Mouse (Mus musculus) monocyte, adult 5-6 weeks (primary cell): Measurements from ENCODE around the gene Plekhm2. TPM values are rescaled to one million over a fixed set of nuclear protein-coding genes. Genes with fewer than 3 reads are reported as not detected.

ENCODE experiments used
- ATAC-seq: fragments of 153-309, 156-312 bp; replicated peaks from 2 replicates; pipeline ENCODE4 v1.8.0; 2017; ENCODE audit warnings: mild to moderate bottlenecking; ENCODE audit not compliant: low TSS enrichment, insufficient number of reproducible peaks, severe bottlenecking, poor library complexity, low FRiP score
- total RNA-seq: library from RNA; stranded (forward); fragments of 200-1000, 200-491, 200-594 nt; gene quantifications from 3 replicates; pipeline ENCODE4 v1.2.3, GENCODE M21; 2017

The Plekhm2 gene
- total RNA-seq, 1 experiment from 2014 or later: 15.7 TPM

DNA sequence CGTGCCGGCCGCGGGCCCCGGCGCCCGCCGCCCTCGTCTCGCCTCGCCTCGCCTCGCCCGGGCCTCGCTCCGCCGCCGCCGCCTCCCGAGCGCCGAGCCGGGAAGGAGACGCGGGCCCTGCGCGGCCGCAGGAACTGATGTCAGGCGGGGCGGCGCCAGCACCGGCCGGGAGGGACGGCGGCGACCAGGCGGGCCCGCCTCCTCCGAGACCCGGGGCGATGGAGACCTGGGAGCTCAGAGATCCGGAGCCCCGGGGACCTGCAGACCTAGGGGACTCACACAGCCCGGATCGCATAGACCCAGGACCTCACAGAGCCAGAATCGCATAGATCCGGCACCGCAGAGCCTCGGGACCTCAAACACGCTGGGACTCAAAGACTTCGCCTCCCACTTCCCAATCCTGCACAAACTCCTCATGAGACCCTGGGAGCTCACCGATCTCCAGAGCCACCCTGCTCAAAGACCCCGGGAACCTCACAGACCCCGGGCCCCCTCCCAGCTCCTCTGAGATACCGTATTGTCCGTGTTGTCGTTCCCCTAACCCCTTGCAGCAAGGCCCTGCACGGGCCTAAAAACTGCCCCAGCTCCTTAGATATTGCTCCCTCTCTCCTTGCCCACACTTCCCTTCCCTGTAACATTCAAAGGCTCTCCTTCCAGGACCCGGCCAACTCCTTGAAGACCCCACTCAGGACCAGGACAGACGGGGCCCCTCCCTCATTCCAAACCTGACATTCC lies 521 bp downstream of the Plekhm2 start:
- ATAC-seq: peak; percentile 50

DNA sequence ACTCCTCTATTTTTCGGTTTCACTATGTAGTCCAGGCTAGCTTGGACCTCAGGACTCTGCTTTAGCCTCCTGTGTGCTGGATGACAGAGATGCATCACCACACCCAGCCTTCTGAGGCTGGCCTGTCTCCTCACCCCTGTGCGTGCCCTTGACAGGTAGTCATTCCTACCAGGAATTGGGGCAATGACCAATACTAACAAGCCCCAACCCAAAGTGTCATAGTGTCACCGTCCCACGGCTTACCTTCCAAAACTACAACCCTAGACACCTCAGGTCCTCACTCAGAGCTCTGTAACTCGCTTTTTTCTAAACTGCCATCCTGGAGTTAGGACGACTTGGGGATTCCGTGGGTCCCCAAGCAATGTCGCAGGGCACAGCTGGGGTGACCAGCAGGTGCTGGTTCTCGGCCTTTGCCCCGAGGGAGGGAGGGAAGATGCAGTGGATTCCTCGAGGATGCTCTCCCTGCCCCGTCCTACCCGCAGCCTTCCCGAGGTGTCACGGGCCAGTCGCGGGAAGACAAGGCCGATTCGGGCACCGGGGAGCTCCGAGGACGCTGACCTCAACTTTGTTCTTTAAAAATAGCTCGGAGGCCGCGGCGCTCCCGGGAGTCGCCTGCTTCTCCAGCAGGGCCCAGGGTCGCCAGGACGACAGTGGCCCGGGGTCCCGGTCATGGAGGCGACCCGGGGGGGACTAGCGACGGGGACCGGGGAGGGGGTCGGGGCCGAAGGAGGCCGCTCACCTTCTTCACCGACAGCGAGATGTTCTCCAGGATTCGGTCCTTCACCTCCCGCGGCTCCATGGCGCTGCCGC lies 1.4 kb downstream of the Plekhm2 start:
- ATAC-seq: 0 out of 2 replicates have a peak, but pooled peaks have one; percentile 11

DNA sequence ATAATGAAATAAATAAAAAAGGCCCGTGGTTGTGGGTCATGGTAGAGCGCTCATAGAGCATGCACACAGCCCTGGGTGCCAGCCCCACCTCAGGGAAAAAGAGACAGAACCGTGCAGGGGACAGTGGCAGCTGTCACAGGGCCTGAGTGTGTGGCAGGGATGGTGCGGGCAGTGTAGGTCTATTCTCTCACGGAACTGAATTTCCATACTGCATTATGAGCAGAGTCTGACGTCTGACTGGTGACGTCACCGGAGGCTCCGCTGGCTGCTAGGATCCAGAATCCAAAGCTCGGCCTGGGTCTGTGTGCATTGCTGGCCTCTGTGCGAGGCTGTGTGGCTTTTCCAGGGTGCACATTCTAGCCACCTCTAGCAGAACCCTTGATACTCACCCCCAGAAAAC lies 3.8 kb downstream of the Plekhm2 start:
- no peak for ATAC-seq

DNA sequence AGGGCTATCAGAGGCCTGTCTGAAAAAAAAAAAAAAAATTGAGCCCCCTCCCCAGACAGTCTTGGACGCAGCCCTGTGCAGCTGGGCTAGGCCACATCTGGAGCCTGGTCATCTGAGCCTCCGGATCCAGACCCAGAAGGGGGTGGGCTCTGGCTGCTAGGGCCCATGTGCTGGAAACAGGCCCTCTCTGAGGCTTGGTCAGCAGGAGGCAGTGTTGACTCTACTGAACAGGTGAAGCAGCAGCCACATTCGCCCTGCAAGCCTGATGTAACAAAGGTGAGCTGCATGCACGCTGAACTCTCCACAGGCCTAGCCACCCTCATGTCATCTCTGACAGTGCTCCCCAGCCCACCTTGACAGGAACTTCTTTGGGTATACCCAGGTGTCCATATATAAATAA lies 5.0 kb downstream of the Plekhm2 start:
- ATAC-seq: no peak

DNA sequence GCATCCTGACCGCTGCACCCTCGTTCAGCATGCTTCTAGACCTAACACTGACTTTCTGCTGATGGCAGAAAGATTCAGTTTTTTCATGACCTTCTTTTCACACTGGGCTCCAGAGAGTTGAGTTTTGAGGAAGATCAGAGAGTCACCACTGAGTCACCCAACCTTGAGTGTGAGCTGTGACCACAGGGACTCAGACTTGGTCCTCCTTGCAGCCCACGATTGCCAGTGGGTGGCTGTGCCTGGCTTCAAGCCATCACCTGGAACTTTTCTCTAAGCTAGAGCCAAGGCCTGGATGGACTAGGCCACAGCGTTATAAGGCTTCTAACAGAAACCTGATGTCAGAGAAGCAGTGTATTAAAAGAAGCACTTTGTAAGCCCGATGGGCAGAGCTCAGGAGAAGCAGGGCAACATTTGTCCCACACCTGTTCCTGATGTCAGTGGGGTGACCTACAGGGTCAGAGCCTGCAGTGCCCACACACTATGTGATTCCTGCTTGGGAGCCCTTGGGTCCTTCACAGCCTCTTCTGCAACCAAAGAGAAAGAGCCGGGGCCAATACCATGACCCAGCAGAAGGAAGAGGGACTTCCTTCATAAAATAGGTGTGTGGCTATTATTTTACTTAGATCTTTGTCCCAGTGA lies 5.7 kb downstream of the Plekhm2 start:
- no peak for ATAC-seq

DNA sequence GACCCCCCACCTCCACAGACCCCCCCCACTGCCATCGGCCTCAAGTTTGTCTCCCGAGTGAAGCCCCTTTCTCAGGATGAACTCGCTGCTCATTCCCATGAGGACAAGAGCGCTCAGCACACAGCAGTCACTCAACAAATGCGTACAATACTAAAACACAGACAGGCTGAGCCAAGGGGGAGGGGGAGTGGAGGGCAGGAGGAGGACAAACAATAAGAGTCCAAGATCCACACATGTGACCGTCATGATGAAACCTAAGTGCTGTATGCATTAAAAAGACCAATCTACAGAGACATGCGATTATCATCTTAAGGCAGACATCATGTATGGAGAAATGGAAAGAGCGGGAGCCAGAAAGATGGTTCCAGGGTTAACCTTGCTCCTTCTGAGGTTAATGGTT lies 7.8 kb downstream of the Plekhm2 start:
- no peak for ATAC-seq

DNA sequence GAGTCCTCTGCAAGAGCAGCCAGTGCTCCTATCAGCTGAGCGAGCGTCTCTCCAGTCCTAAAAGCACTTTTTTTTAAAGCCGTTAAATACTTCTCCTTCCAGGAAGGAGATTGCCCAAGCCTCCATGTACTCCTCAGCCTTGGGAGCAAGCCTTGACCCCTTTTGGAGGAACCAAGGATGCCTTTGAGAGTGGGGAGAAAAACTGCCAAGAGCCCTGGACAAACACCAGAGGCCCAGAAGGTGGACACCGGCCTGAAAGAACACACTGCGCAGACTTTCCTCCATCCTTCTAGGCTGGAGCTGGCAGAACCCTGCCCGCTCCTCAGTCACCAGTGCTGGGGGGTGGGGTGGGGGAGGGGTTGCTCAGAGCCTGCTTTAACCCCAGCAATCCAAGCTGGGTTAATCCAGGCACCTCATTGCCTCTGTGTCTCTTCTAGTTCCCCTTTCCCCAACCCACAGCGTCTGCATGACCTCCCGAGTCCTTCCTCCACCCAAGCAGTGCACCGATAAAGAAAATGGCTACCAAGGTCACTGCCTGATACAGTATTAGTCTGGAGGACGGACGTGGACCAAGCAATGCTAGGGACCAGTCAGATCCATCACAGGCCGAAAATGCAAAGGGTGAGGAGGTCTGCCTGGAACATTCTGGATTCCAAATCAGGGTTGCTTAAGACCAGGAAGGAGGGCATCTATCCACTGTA lies 8.6 kb downstream of the Plekhm2 start:
- ATAC-seq: peak; percentile 84

DNA sequence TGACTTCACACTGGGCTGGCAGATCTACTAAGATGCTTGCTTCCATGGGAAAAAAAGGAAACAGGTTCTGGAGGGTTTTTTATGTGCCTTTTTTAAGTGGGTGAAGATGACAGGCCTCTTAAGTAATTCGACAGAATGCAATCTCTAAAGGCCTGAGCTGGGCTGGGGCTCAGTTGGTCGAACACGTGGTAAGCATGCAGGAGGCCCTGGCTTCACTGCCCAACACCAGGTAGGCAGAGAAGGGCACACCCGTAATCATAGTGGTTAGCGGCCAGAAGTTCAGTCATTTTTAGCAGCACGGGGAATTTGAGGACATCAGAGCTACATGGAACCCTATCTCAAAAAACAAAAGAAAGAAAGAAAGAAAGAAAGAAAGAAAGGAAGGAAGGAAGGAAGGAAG lies 10.2 kb downstream of the Plekhm2 start:
- no peak for ATAC-seq

DNA sequence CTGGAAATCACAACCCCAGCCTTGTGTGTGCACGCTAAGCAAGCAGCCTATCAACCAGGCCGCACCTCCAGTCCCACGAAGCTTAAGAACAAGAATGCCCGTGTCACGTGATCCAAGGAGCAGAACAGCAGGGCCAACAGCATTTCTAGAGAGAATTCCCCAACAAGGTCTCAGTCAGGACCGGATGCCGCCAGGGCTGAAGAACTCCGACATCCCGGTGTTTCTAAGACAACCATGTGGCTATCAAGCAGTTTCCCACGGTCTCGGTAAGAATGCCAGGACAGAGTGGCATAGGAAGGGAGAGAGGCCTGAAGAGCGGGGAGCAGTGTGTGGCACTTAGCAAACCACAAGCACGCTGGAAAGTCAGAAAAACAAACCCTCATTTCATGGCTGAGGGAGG lies 10.9 kb downstream of the Plekhm2 start:
- no peak for ATAC-seq

DNA sequence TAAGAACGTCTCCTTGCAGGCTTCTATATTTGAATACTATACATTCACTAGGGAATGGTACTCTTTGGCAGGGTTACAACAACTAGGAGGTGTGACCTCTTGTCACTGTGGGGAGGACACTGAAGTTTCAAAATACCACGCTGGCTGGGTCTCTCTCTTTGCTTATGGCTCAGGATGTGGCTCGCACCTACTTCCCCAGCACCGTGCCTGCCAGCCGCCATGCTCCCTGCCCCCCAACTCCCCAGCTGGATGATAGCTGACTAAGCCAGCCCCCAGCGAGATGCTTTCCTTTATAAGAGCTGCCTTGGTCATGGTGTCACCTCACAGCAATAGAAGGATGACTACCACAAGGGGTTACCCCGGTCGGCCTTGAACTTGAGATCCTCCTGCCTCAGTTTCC lies 11.7 kb downstream of the Plekhm2 start:
- no peak for ATAC-seq

DNA sequence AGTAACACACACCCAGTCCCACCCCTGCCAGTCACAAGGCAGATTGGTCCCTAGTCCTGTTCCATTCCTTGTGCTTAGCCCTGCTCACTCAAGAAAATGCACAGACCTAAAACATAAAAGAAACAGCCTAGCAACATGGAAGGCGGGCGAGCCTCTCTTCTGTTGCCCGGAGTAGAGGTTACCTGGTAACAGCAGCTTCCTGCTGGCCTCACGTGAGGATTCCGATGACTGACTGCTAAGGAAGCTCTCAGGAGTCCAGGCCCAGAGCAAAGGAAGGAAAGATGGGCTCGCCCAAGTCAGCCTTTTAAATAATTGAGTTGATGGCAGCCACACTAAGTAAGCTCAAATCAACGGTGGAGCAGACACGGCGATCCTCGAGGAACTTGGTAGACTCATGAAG lies 12.8 kb downstream of the Plekhm2 start:
- ATAC-seq: no peak

DNA sequence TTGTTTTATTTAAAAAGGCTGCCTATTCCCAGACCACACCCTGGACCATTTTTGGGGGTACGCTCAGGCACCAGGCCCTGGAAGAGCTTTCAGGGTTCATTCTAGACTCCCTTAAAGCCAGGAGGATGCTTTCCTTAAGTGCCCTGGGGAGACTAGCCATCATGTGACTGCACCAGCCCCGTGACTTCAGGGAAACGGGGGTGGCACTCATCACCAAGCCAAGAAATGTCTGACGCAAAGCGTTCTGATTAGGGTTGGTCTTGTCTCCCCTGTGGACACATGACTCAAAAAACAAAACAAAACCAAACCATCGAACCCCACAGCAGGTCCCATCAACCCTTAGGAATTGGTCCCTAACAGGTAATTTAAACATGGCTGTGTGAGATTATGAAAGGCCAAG lies 13.4 kb downstream of the Plekhm2 start:
- ATAC-seq: no peak

DNA sequence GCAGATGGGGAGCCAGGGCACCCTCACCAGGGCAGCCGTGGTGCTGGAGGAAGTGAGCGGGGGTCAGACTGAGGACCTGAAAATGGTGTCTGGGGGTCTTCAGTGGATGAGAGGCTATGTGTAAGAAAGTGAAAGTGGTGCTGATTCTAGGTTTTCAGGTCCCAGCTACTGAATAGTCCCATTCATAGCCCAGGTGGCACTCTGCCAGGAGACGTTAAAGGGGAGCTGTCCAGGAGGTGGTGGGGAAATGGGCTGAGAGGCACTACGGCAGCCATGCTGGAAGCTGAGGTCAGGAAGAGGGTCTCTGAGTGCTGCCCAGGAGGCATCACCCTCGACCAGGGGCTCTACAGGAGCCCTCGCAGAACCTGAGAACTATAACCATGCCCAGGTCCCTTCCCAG lies 15.5 kb downstream of the Plekhm2 start:
- no peak for ATAC-seq

DNA sequence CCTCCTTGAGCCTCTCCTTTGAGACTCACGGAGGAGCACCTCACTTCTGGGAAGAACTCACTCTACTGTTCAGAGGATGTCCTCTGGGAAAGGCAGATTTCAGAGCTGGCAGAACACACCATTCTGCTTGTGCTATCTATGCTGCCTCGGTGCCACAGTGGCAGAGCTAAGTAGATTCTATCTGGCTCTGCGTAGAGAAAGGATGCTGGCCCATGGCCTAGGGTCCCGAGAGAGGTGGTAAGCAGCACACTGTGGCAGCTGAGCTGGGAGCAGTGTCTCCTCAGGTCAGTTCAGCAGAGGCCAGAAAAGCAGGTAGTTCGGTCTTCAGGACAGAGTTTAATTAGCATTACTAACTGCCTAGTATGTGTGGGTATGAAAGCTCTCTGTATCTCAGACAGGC lies 16.4 kb downstream of the Plekhm2 start:
- ATAC-seq: no peak

DNA sequence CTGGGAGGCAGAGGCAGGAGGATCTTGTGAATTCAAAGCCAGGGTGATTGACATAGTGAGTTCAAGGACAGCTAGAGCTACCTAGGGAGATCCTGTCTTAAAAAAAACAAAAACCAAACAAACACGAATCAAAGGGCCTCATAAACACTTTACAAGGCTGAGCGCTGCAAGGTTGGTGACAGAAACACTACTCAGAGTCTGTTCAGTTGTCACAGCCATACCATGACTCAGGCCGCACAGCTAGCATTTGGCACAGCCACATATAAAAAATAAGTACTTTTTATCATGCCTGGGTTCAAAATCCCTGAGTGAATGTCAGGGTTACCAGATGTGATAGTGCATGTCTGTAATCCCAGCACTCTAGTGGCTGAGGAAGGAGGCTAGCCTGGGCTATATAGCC lies 17.5 kb downstream of the Plekhm2 start:
- ATAC-seq: no peak

DNA sequence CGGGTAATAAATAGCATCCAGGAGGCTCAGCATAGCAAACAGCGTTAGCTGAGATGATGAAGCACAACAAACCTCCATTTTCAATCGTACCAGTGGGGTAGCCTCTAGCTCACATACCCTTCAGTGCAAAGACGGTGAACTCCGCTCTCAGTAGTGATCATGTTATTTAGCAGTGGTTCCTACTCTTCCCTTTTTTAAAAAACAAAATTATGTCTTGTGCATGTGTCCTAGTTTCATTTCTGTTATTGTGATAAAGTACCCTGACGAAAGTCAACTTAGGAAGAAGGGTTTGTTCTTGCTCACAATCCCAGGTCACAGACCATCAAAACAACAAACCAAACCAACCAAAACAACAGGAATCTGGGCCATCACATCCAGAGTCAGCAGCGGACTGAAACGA lies 18.7 kb downstream of the Plekhm2 start:
- ATAC-seq: 0 out of 2 replicates have a peak, but pooled peaks have one; percentile 19

DNA sequence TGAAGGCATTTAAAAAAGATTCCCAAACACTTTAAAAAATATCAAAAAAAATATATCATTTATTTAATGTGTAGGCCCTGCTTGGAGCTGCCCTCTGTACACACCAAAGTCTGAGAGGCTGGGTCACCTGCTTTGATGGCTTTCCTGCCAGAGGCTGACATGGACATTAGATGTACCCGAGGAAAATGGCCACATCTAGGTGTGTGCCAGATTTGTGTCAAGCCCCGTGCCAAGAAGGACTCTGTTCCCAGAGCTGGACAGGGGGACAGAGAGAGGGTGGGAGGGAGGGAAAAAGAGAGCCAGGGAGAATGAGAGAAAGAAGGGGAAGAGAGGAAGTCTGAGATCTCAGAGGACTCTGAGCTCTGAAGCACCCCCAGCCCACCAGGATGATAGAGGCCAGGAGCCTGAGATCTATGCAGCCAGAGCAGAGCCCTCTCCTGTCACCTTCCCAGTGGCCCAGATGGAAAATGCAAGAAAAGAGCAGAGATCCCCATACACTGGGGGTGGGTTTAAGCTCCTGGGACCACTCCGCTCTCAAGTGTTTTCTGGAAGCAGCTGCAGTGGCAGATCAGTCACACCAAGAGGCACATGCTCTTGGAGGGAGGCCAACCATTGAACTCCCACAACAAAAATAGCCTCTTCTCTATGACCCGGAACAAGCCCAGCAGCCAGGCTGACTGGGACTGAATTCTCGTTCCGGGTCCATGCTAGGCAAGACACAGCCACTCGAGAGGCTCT lies 21.4 kb downstream of the Plekhm2 start:
- no peak for ATAC-seq

DNA sequence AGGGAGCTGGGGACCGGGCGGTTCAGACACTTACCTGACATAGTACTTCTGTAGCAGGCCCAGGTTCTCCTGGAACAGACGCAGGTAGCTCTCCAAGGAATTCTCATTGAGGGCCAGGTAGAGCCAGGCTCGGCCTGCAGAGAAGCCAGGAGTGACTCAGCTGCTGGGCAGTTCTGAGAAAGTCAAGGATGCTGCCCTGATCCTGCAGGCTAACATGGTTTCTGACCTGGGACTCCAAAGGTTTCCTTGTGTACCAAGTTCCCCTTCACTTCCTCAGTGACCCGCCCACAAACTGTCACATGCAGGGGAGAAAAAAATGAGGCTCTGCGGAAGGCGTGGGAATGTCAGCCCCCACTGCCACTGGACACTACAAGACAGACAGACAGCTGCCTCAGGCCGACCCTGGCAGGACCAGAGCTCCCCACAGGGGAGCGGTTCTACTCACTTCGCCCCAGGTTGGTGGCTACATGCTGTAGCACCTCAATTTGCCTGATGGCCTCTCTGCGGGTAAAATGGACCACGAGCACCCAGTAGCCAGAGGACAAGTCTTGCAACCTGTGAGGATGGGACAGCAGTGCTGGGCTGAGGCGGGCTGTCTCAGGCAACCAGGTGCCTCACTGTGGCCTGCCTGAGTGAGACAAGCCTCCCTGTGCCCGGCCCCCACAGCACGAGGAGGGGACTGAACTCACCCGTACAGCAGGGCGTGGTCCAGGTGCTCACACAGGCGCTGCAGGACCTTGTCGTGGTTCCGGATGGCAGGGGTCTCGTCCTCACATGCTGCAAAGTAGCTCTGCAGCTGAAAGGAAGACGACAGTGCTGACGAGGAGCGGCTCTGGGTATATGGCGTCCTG lies 22.5 kb downstream of the Plekhm2 start:
- ATAC-seq: no peak
